9 mouse cellular contexts compared by ENCODE assay signal in genomic region chr8:108574101-108574500, GRCm38 (mm10).
DNase-seq lines count a peak whose midpoint lies in the region; ATAC-seq and TF ChIP-seq lines count a peak whose summit lies in the region.
"Had no signal": no experiment of that assay in that cellular context is flagged by ENCODE, and none has a peak within 500 bp of the region (broad histone marks: within the 10 kb centered on the region; RNA-seq: fewer than 3 reads in every experiment).

No protein-coding gene starts in this region.

- H3K36me3 ChIP-seq in forebrain, postnatal 0 days (ENCODE audit: insufficient read depth) = no peaks in the 10 kb centered on the region
- no peaks in the 10 kb centered on the region for H3K36me3 ChIP-seq in forebrain, embryonic 12.5 days (replicated peaks)
- no peaks in the 10 kb centered on the region for H3K36me3 ChIP-seq in limb, embryonic 10.5 days
- H3K36me3 ChIP-seq: heart, embryonic 15.5 days had no signal

- H3K27ac ChIP-seq in forebrain, postnatal 0 days (ENCODE audit: low read depth, low read length) = no peak overlapping the region
- H3K27ac ChIP-seq in forebrain, embryonic 12.5 days = no peak overlapping the region
- H3K27ac ChIP-seq in limb, embryonic 10.5 days = no peak overlapping the region
- H3K27ac ChIP-seq: heart, embryonic 15.5 days had no signal

- DNase-seq in forebrain, postnatal 0 days = no peak
- peak; percentile 69 for DNase-seq in 416B (ENCODE audit: low read depth)
- DNase-seq in adrenal gland, postnatal 10 days = peak; percentile 80
- peak; percentile 57 for DNase-seq in limb, embryonic 10.5 days (ENCODE audit: low spot score)
- DNase-seq in ovary, postnatal 36 days (ENCODE audit: low spot score) = peak; percentile 38

- no peak overlapping the region for H3K9ac ChIP-seq in forebrain, postnatal 0 days
- H3K9ac ChIP-seq in forebrain, embryonic 12.5 days = no peak overlapping the region
- H3K9ac ChIP-seq: heart, embryonic 15.5 days had no signal

- no peak overlapping the region for H3K4me3 ChIP-seq in forebrain, postnatal 0 days (ENCODE audit: low read depth, low read length)
- no peak overlapping the region for H3K4me3 ChIP-seq in forebrain, embryonic 12.5 days (replicated peaks)
- H3K4me3 ChIP-seq in limb, embryonic 10.5 days = no peak overlapping the region
- H3K4me3 ChIP-seq: heart, embryonic 15.5 days had no signal

- WGBS in forebrain, postnatal 0 days = 37% methylated on average over 7 of the region's 7 CpGs
- WGBS in forebrain, embryonic 12.5 days = 35% methylated on average over 7 of the region's 7 CpGs
- 35% methylated on average over 7 of the region's 7 CpGs for WGBS in limb, embryonic 10.5 days

- no peaks in the 10 kb centered on the region for H3K4me1 ChIP-seq in forebrain, postnatal 0 days (ENCODE audit: insufficient read depth)
- peaks cover 20% of the 10 kb centered on the region for H3K4me1 ChIP-seq in forebrain, embryonic 12.5 days
- peaks cover 20% of the 10 kb centered on the region for H3K4me1 ChIP-seq in limb, embryonic 10.5 days
- H3K4me1 ChIP-seq: heart, embryonic 15.5 days had no signal

- H3K4me2 ChIP-seq in forebrain, postnatal 0 days (ENCODE audit: low read depth) = no peak overlapping the region
- H3K4me2 ChIP-seq in forebrain, embryonic 12.5 days = no peak overlapping the region
- H3K4me2 ChIP-seq: heart, embryonic 15.5 days had no signal

- H3K27me3 ChIP-seq in forebrain, postnatal 0 days (ENCODE audit: insufficient read depth, low read length) = no peaks in the 10 kb centered on the region
- H3K27me3 ChIP-seq in forebrain, embryonic 12.5 days = peaks cover 21% of the 10 kb centered on the region; the same call in 1 of the 2 replicates
- H3K27me3 ChIP-seq in limb, embryonic 10.5 days (ENCODE audit: low read depth, poor library complexity, severe bottlenecking) = peaks cover 15% of the 10 kb centered on the region; the same call in 1 of the 2 replicates
- H3K27me3 ChIP-seq: heart, embryonic 15.5 days had no signal

- TF ChIP-seq CTCF in forebrain, postnatal 0 days (IDR thresholded peaks at IDR 0.05; ENCODE audit: low read depth) = 0 out of 2 replicates have a peak, but pooled peaks have one; percentile 10

- H3K9me3 ChIP-seq in forebrain, postnatal 0 days (ENCODE audit: low read length) = no peaks in the 10 kb centered on the region
- H3K9me3 ChIP-seq in forebrain, embryonic 12.5 days = no peaks in the 10 kb centered on the region
- no peaks in the 10 kb centered on the region for H3K9me3 ChIP-seq in limb, embryonic 10.5 days (replicated peaks)
- H3K9me3 ChIP-seq: heart, embryonic 15.5 days had no signal

- no peak for ATAC-seq in forebrain, postnatal 0 days
- ATAC-seq in forebrain, embryonic 12.5 days (ENCODE audit: low FRiP score) = no peak
- peak; percentile 89 for ATAC-seq in granulocyte monocyte progenitor cell, adult 5-6 weeks (replicated peaks; ENCODE audit: poor library complexity, severe bottlenecking)
- no peak for ATAC-seq in inflammation-experienced regulatory T-cells, adult 6 months
